Mouse (Mus musculus) forebrain, embryonic 10.5 days (tissue): ENCODE results near the gene Lrrfip1. TPM values are rescaled to one million over a fixed set of nuclear protein-coding genes. Genes with fewer than 3 reads are reported as not detected.

Source experiments
- DNase-seq: peaks from one replicate; pipeline ENCODE4 v3.0.0-alpha.2; 2017; ENCODE audit warnings: low spot score; ENCODE audit errors: extremely low spot score
- H3K27ac ChIP-seq: fragments of 300-500 bp; sonication (generic); 2 replicates; pipeline ENCODE4 v1.5.1; 2016; ENCODE audit warnings: mild to moderate bottlenecking
- H3K27me3 ChIP-seq: fragments of 300-500 bp; sonication (generic); 2 replicates; pipeline ENCODE4 v1.6.1; 2016; ENCODE audit warnings: mild to moderate bottlenecking; ENCODE audit not compliant: poor library complexity, severe bottlenecking
- H3K36me3 ChIP-seq: fragments of 300-500 bp; sonication (generic); replicated peaks from 2 replicates; pipeline ENCODE4 v1.6.1; 2016; ENCODE audit warnings: mild to moderate bottlenecking, moderate library complexity
- H3K4me1 ChIP-seq: fragments of 300-500 bp; sonication (generic); 2 replicates; pipeline ENCODE4 v1.6.1; 2016
- H3K4me3 ChIP-seq: fragments of 300-500 bp; sonication (generic); 2 replicates; pipeline ENCODE4 v1.5.1; 2016; ENCODE audit warnings: mild to moderate bottlenecking, moderate library complexity
- H3K9me3 ChIP-seq: fragments of 300-500 bp; sonication (generic); 2 replicates; pipeline ENCODE4 v1.6.1; 2016; ENCODE audit warnings: mild to moderate bottlenecking, moderate library complexity
- WGBS: fragments of 180-500 bp; shearing (Covaris S2); methylation state at CpG from one replicate; pipeline ENCODE4 v1.1.7; 2016; 5-methylcytosine and 5-hydroxymethylcytosine counted together
- polyA plus RNA-seq: library from polyadenylated mRNA; unstranded; fragments of >200 nt; fragmentation: Nextera tagmentation; extraction: Ambion mirVana; gene quantifications from 2 replicates; pipeline ENCODE4 v1.2.1, GENCODE M21; 2016

Lrrfip1 gene
- polyA plus RNA-seq, 1 experiment from 2014 or later, result 25.1 TPM

DNA sequence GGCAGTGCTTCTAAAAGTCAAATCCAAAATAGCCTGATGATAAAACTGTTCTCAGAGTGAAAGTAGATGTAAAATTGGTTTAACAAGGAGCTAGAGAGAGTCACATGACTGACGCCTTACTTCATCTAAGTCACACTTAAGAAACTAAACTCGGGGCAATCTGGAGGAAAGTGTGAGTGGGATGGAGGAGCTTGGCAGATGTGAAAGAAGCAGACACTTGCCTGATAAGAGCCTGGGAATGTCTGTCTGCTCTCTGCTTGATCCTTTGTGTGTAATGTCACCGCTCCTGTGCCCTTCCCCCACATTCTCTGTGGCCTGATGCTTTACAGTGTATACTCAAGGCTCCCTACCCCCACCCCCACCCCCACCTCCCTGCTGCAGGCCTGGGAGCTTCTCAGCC, 87.8 kb downstream of the Lrrfip1 start:
- peak overlapping the region; percentile 48 for H3K27ac ChIP-seq

DNA sequence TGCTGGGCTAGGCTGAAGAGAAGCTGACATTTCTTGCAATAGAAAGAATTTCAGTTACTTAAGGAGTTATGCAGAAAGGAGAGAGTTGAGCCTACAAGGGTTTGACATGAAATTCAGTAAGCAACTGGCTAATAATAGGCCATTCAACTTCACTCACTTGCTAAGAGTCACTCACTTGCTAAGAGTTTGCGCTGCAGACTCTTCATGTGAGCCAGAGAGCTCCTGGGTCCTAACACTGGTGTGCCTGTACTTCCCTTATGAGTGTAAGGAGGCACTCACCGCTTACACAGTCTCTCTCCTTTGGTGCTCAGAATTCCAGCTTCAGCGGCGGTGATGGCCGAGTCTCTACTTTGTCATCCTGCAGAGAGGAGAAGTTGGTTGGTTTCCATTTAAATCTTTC, 88.2 kb downstream of the Lrrfip1 start:
- Histone ChIP-seq H3K36me3 (no peaks in the 10 kb centered on the region), H3K27ac (peak overlapping the region; percentile 48), H3K4me3 (no peak overlapping the region), H3K27me3 (no peaks in the 10 kb centered on the region), H3K9me3 (no peaks in the 10 kb centered on the region), H3K4me1 (peaks cover 25% of the 10 kb centered on the region)
- WGBS, result 88% methylated on average over 5 of the region's 5 CpGs
- no peak for DNase-seq

More for the DNA sequence above, 87.8 kb downstream of the Lrrfip1 start:
- no peaks in the 10 kb centered on the region for H3K9me3 ChIP-seq
- H3K4me1 ChIP-seq, result peaks cover 24% of the 10 kb centered on the region
- H3K27me3 ChIP-seq, result no peaks in the 10 kb centered on the region
- 53% methylated on average over 3 of the region's 3 CpGs for WGBS
- DNase-seq, result no peak
- H3K4me3 ChIP-seq, result no peak overlapping the region
- no peaks in the 10 kb centered on the region for H3K36me3 ChIP-seq

DNA sequence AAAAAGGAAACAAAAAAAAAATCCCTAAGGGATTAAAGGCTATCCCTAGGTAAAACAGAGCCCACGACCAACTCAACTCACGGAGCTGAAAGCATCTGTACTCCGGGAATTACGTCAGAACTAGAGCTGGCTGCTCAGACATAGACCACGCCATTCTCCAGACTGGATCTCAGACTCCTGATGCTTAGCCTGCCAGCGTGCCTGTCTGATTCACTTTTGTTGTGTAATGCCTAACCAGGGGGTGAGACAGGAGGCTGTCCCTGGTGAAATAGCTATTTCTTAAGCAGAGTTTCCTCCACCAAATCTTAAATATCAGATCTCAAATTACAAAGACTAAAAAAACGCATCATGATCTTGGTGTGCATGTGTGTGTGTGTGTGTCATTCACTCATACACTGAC, 89.5 kb downstream of the Lrrfip1 start:
- Histone ChIP-seq H3K36me3 (no peaks in the 10 kb centered on the region), H3K27me3 (no peaks in the 10 kb centered on the region), H3K9me3 (no peaks in the 10 kb centered on the region), H3K4me3 (no peak overlapping the region), H3K4me1 (peaks cover 37% of the 10 kb centered on the region), H3K27ac (no peak overlapping the region)
- DNase-seq, result no peak
- 90% methylated on average over 7 of the region's 7 CpGs for WGBS

DNA sequence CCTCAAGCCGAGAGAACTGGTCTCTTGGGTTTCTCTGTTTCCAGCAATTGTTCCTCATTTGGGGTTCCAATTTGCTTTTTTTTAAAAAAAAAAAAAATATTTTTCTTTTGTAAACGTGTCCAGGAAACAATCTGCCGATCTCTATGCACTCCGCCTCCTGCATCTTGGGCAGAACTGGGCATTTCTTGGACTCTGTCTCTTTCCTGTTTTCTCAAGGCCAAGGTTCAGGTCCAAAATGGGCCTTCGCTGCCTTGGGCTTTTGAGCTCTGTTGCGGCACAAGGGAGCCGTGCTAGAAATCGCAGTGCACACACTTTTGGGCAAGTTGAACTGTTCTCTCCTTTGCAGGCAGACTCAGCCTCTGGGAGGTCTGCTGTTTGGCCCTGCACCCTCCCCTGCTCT, 90.4 kb downstream of the Lrrfip1 start:
- Histone ChIP-seq H3K27ac (no peak overlapping the region), H3K9me3 (no peaks in the 10 kb centered on the region), H3K4me3 (no peak overlapping the region), H3K4me1 (peaks cover 40% of the 10 kb centered on the region), H3K27me3 (no peaks in the 10 kb centered on the region), H3K36me3 (no peaks in the 10 kb centered on the region)
- WGBS, result 91% methylated on average over 8 of the region's 8 CpGs
- DNase-seq, result no peak

DNA sequence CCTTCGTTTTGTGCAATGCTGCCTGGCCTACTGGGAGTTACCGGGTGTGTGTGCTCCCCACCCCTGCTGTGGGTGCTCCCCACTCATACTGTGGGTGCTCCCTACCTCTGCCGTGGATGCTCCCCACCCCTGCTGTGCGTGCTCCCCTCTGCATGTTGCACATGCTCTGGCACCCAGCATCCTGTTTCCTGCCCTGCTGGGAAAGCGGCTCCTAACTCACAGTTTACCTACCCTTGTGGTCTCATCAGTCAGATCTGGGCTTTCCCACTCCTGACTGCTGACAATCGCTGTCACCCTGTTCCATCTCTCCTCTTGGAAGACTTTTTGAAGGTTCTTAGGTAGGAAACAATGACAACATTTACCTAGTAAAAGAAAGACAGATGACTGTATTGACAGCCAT, 91.9 kb downstream of the Lrrfip1 start:
- Histone ChIP-seq H3K27me3 (no peaks in the 10 kb centered on the region), H3K27ac (no peak overlapping the region), H3K4me1 (peaks cover 34% of the 10 kb centered on the region), H3K4me3 (no peak overlapping the region), H3K36me3 (no peaks in the 10 kb centered on the region), H3K9me3 (no peaks in the 10 kb centered on the region)
- WGBS, result 90% methylated on average over 6 of the region's 6 CpGs
- no peak for DNase-seq

DNA sequence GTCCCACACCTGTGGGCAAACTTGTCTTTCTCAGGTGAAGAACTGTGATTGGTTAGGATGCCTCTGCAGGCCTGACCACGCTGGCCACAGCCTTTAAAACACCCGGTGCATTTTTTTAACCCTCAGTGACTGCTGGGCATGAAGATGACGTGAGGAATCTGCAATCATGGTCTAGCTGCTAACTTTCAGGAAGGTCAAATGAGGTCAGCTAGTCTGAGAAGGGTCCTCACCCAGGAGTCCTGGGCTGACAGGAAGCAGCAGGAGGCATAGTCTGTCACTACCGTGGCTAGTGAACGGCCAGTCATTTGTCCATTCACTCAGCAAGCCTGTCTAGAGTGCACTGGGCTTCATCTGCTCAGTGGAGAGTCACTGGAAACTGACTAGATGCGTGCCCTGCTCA, 93.9 kb downstream of the Lrrfip1 start:
- H3K4me1 ChIP-seq, result peaks cover 31% of the 10 kb centered on the region
- 73% methylated on average over 6 of the region's 6 CpGs for WGBS
- H3K9me3 ChIP-seq, result no peaks in the 10 kb centered on the region
- no peak overlapping the region for H3K4me3 ChIP-seq
- no peak for DNase-seq
- no peaks in the 10 kb centered on the region for H3K36me3 ChIP-seq
- H3K27me3 ChIP-seq, result no peaks in the 10 kb centered on the region
- no peak overlapping the region for H3K27ac ChIP-seq

DNA sequence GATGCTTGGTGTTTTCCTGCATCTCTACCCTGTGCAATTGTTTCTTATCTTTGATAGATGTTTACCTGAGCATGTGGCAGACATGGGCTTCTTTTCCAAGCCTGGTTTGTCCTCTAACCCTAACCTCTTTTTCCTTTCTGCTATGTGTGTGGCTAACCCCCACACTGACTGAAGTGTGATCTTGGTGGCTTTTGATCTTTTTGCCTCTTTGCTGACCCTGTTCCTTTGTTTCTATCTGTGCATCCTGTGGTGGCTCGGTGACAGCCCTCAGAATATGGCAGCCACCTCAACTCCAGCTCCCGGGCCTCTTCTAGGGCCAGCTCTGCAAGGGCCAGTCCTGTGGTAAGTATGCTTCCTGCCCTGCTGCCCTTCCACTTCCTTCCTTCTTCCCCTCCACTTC, 94.8 kb downstream of the Lrrfip1 start:
- no peak overlapping the region for H3K27ac ChIP-seq
- no peak for DNase-seq
- 79% methylated on average over 2 of the region's 2 CpGs for WGBS
- no peaks in the 10 kb centered on the region for H3K36me3 ChIP-seq
- H3K9me3 ChIP-seq, result no peaks in the 10 kb centered on the region
- H3K4me1 ChIP-seq, result peaks cover 31% of the 10 kb centered on the region
- H3K27me3 ChIP-seq, result no peaks in the 10 kb centered on the region
- no peak overlapping the region for H3K4me3 ChIP-seq

DNA sequence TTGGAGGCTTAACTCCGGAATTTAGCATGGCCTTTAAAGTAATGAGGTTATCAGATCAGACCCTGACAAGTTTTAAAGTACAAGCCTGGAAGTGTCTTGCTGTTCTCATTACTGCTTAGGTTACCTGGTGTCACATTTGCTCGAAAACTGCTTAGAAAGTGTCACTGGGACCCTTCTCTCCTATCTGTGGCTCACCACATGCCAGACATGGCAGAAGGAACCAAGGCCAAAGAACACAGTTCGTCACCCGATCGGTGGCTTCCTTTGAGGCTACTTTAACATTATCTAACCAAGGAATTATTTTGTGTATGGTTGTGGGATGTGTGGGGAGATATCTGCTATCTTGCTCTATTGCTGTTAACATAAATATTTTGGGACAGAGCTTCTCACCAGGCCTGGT, 95.5 kb downstream of the Lrrfip1 start:
- H3K27ac ChIP-seq, result no peak overlapping the region
- no peaks in the 10 kb centered on the region for H3K9me3 ChIP-seq
- H3K4me1 ChIP-seq, result peaks cover 37% of the 10 kb centered on the region
- WGBS, result 88% methylated on average over 5 of the region's 5 CpGs
- DNase-seq, result no peak
- H3K27me3 ChIP-seq, result no peaks in the 10 kb centered on the region
- H3K36me3 ChIP-seq, result no peaks in the 10 kb centered on the region
- H3K4me3 ChIP-seq, result no peak overlapping the region

DNA sequence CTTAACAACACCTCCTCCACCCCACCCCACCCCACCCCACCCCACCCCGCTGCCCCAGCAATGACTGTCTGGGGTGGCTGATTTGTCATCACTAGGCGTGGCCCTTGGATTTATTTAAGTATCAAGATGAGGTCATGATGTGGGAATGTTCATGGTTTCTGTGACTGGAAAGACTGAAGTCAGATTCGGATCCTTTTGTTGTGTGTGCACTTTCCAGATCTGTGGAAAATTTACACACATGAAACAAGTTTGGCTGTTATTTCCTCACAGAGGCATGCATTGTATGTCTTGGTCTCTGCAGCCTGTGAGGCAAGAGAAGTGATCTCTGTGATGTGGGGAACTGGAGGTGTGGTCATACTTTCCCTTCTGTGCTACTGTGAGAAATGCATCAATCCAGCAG, 96.7 kb downstream of the Lrrfip1 start:
- Histone ChIP-seq H3K9me3 (no peaks in the 10 kb centered on the region), H3K27ac (no peak overlapping the region), H3K36me3 (no peaks in the 10 kb centered on the region), H3K4me3 (no peak overlapping the region), H3K4me1 (peaks cover 37% of the 10 kb centered on the region), H3K27me3 (no peaks in the 10 kb centered on the region)
- 90% methylated on average over 3 of the region's 3 CpGs for WGBS
- DNase-seq, result no peak

DNA sequence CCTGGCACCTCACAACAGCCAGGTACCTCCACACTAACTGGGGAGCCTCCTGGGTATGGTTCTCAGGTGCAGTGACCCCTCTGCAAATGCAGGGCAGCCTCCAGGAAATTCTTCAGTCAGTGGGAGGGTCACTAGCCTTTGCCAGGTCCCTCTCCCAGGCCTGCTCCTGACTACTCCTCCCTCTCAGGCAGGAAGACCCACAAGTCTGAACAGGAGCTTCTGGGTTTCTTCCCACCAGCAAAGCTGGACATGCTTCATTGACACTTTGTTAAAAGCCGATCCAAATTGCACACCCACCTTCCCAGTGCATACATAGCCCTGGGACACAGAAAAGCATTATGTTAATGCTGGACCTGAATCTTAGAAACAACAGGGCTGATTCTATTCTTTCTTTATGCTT, 97.3 kb downstream of the Lrrfip1 start:
- no peak for DNase-seq
- Histone ChIP-seq H3K9me3 (no peaks in the 10 kb centered on the region), H3K4me1 (peaks cover 37% of the 10 kb centered on the region), H3K27ac (no peak overlapping the region), H3K4me3 (no peak overlapping the region), H3K36me3 (no peaks in the 10 kb centered on the region), H3K27me3 (no peaks in the 10 kb centered on the region)
- 73% methylated on average over 1 of the region's 1 CpGs for WGBS

DNA sequence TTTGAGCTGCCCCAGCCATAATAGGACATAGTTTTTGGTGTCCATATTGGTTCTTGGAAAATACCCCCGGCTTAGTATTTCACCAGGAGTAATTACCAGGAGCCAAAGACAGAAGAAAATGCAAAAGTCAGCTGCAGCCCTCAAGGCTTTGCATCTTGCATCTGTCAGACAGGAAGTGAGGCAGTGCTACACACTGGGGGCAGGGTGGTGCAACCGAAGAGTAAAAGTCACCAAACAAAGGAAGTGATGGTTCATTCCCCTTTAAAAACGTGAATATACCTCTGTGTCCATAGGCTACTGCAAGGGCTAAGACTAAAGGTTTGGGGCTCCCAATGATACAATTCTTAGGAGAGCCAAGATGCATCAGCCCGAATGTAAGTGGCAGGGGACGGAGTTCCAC, 98.0 kb downstream of the Lrrfip1 start:
- DNase-seq, result no peak
- Histone ChIP-seq H3K4me3 (no peak overlapping the region), H3K4me1 (peaks cover 37% of the 10 kb centered on the region), H3K9me3 (no peaks in the 10 kb centered on the region), H3K27me3 (no peaks in the 10 kb centered on the region), H3K36me3 (no peaks in the 10 kb centered on the region; the same call in 1 of the 2 replicates), H3K27ac (no peak overlapping the region)
- 81% methylated on average over 5 of the region's 5 CpGs for WGBS

DNA sequence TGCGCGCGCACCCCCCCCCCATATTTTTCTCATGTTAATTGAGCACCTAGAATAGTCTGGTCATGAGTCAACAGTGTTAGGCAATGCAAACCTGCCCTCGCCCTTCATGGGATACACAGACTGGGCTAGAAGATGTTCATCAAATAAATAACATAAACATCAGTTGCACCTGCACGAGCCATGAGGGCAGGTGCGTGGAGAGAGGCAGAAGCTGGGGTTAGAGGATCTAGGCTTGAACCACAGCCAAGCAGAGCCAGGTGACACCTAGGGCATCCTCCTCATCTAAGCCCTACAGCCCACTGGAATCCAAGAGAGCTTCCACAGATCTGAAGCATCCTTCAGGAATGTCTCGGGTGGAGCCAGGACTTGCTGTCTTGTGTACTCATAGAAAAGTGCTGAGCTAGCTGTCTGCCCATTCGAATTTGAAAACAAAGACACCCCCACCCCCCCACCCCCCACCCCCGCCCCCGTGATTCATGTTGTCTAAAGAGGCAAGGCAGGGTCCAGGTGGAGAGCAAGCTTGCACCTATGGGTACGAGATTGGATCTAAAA, 98.8 kb downstream of the Lrrfip1 start:
- H3K9me3 ChIP-seq, result no peaks in the 10 kb centered on the region
- no peak for DNase-seq
- H3K4me3 ChIP-seq, result no peak overlapping the region
- H3K27ac ChIP-seq, result no peak overlapping the region
- H3K27me3 ChIP-seq, result no peaks in the 10 kb centered on the region
- 93% methylated on average over 11 of the region's 11 CpGs for WGBS
- peaks cover 30% of the 10 kb centered on the region for H3K4me1 ChIP-seq
- H3K36me3 ChIP-seq, result no peaks in the 10 kb centered on the region; the same call in 1 of the 2 replicates

DNA sequence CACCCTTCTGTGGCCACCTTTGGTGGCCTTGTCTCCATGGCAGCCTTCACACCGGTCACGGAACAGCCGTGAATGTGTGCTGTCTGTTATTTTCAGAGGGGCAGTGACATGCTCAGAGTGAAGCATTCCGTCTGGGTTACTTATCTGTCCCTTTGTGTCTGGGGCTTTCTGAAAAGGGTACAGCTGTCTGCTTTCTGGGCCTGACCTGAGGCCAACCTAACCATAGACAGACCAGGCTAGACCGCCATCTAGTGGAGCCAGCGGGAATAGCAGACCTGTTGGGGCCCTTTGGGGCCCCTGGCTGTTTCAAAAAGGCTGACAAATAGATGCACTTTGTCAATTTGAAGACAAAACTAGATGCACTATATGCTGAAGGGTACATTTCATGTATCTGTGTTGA, 100.3 kb downstream of the Lrrfip1 start:
- Histone ChIP-seq H3K27me3 (no peaks in the 10 kb centered on the region), H3K36me3 (peaks cover 6% of the 10 kb centered on the region; the same call in 1 of the 2 replicates), H3K4me1 (peaks cover 21% of the 10 kb centered on the region), H3K27ac (peak overlapping the region; percentile 78), H3K4me3 (no peak overlapping the region), H3K9me3 (no peaks in the 10 kb centered on the region)
- peak; percentile 68 for DNase-seq
- WGBS, result 33% methylated on average over 6 of the region's 6 CpGs
